7 mouse cellular contexts compared by ENCODE assay signal in genomic region chr19:53008020-53008705, GRCm38 (mm10). TPM values are rescaled to one million over a fixed set of nuclear protein-coding genes. Genes with fewer than 3 reads are reported as not detected.
DNase-seq lines count a peak whose midpoint lies in the region; ATAC-seq and TF ChIP-seq lines count a peak whose summit lies in the region.

No protein-coding gene starts in this region.

- H3K4me2 ChIP-seq in forebrain, embryonic 15.5 days (replicated peaks) = no peak overlapping the region
- H3K4me2 ChIP-seq in lung, embryonic 14.5 days = no peak overlapping the region

- no peak overlapping the region for H3K4me3 ChIP-seq in forebrain, embryonic 15.5 days
- H3K4me3 ChIP-seq in lung, embryonic 14.5 days (ENCODE audit: low read depth, low read length) = no peak overlapping the region

- no peak overlapping the region for H3K27ac ChIP-seq in forebrain, embryonic 15.5 days (replicated peaks)
- peak overlapping the region; percentile 83 for H3K27ac ChIP-seq in lung, embryonic 14.5 days (ENCODE audit: low read depth)

- intact Hi-C loops in heart, postnatal 14 days (cut with DNase I) = loop anchor here (2.0 to 5.0 kb wide), 4 partner anchors 135 to 364 kb away; partner anchors contain the start of gene Gm10197

- DNase-seq in NIH3T3 (ENCODE audit: low read depth) = peak; percentile 92
- peak; percentile 65 for DNase-seq in cerebellum, adult 11 months
- peak; percentile 72 to 75 for DNase-seq in heart, postnatal 14 days
- DNase-seq in kidney, postnatal 36 days = peak; percentile 66 to 79
- DNase-seq in lung, embryonic 14.5 days = peak; percentile 88
- peak; percentile 33 for DNase-seq in retina, postnatal 7 days (ENCODE audit: low read depth, low spot score)

- ATAC-seq in forebrain, embryonic 15.5 days (replicated peaks) = peak; percentile 42
- ATAC-seq in lung, embryonic 14.5 days (ENCODE audit: insufficient read depth) = peak; percentile 79

- no peak overlapping the region for H3K9ac ChIP-seq in forebrain, embryonic 15.5 days (replicated peaks)
- no peak overlapping the region; the same call in 1 of the 2 replicates for H3K9ac ChIP-seq in lung, embryonic 14.5 days

- peak; percentile 85 for TF ChIP-seq CTCF in lung, embryonic 14.5 days (IDR thresholded peaks at IDR 0.05; ENCODE audit: low read depth)

- H3K4me1 ChIP-seq in forebrain, embryonic 15.5 days = peaks cover 4% of the 10 kb centered on the region; the same call in 1 of the 2 replicates
- peaks cover 28% of the 10 kb centered on the region for H3K4me1 ChIP-seq in lung, embryonic 14.5 days (ENCODE audit: insufficient read depth)

- H3K9me3 ChIP-seq in forebrain, embryonic 15.5 days = no peaks in the 10 kb centered on the region
- H3K9me3 ChIP-seq in lung, embryonic 14.5 days (ENCODE audit: low read depth, low read length) = no peaks in the 10 kb centered on the region

- H3K27me3 ChIP-seq in forebrain, embryonic 15.5 days = no peaks in the 10 kb centered on the region
- H3K27me3 ChIP-seq in lung, embryonic 14.5 days (ENCODE audit: insufficient read depth, low read length) = no peaks in the 10 kb centered on the region

- 57% methylated on average over 6 of the region's 6 CpGs for WGBS in forebrain, embryonic 15.5 days
- 47% methylated on average over 6 of the region's 6 CpGs for WGBS in lung, embryonic 14.5 days

- peaks cover 44% of the 10 kb centered on the region for H3K36me3 ChIP-seq in forebrain, embryonic 15.5 days
- peaks cover 71% of the 10 kb centered on the region for H3K36me3 ChIP-seq in lung, embryonic 14.5 days (ENCODE audit: insufficient read depth)

RNA-seq across cellular contexts. Expression of gene Xpnpep1, which starts 31.9 kb away (rescaled TPM):
- polyA plus RNA-seq in forebrain, embryonic 15.5 days (2015; fragmentation: Nextera tagmentation; extraction: Ambion mirVana) = 130 and 136 TPM in 2 replicates
- 100 to 1,000 TPM in 1 of 2 experiments, 10 to 100 TPM in 1; 93.8 to 105 TPM for total RNA-seq in heart, postnatal 14 days (2021)
- 196 and 200 TPM in 2 replicates for polyA plus RNA-seq in lung, embryonic 14.5 days (2014; fragmentation: Nextera tagmentation; extraction: Ambion mirVana)

Comparison
In these comparisons a context has a peak if more than half of its experiments do, and no peak if none do; other contexts are left out.
1. DNase-seq: peak in every context shown above with its lines; median percentile 92 in NIH3T3; 88 in lung, embryonic 14.5 days; 74 in heart, postnatal 14 days; 72 in kidney, postnatal 36 days; 65 in cerebellum, adult 11 months; 33 in retina, postnatal 7 days.